Mouse (Mus musculus): ENCODE measurements around the gene Ptpn11.
A peak's percentile ranks its signal among the peaks of the same experiment; 100 is the strongest.
"Not testable (repeated sequence)": the region's sequence is repeated elsewhere in the genome, so short reads cannot be mapped to it uniquely, and the experiment has no call there.

Gene Ptpn11

DNA sequence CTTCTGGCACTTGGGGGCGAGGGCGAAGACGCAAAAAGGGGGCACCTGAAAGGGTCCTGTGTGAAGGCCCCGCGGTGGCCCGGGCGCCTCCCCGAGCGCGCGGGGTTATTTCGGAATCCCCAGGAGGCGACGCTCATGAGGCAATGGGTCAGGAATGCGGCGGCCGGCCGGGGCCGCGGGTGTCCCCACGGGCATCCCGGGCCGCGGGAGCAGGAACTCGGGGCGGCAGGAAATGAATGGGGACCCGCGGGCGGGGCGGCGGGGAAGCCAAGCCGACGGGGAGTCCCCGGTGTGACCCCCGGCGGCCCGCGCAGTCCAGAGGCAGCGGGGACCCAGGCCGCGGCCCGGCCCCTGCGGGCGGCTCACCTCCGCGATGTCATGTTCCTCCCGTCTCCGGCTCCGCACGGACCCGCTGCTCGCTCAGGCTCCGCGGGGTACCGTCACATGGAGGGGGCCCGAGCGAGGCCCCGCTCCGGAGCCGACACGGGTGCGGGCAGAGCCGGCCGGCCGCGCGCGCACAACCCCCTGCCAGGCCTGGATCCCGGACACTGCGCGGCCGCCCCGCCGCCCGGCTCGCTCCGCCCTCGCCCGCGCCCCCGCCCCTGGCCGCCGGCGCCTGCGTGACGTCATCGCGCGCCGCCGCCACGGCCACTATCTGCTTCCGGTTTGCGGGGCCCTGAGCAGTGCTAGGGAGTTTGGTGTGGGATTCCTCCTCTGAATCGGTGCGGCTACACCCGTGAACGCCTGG is at the start of gene Ptpn11:
Gene Ptpn11 (minus strand): TSS at position 562 of the 748 bp plus-strand sequence.
- peak; percentile 85 for DNase-seq

DNA sequence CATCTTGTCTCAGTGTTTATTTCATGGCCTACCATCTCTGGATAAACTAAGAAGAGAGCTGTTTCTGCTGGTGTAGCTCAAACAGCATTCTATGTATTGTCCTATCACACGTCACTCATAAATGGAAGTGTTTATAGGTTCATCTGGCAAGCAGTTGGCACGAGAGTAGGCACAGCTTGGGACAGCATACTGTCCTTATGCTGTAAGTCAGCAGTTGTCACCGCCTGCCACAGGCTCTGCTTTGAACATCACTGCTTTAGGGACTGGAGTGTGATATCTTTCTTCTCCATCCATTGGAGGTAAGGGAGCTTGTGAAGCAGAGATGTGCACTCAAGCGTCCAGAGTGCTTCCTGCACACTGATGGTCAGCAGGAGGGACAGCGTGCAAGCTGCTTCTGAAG is 48.6 kb upstream of the Ptpn11 start:
- DNase-seq, result no peak

DNA sequence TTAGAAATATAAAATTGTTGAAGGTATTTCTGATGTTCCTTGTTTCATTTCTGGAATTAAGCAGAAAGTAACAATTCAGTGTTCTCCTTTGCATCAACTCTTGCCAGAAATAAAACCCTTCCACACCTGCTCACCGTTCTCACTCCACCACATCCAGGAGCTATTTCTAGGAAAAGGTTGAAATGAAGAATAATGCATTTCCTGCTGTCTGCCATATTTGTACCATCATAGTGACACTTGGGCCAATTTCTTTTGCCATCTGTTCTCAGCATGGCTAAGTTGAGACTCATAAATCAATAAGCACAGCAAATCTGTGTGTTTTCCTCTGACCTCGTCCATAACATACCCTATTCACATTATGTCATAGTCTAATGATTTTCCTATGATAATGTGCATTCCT is 47.0 kb upstream of the Ptpn11 start:
- DNase-seq, result no peak

DNA sequence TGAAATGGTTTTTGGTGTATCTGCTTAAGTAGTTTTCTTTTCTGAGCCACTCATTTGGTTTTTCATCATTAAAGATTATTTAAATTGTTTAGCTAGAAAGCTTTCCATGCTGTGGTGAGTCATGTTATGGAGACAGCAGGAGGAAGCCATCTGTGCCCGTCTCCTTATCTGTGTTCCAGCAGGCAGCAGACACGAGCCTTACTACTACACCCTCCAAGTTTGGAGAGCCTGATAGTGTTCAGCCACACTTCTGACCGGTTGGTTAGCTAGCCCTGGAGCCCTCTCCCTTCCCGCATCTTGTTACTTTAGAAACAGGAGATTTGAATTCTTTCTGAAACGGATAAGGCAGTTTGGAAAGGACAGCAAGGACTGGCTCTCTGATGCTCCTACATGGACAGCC is 45.0 kb upstream of the Ptpn11 start:
- peak; percentile 70 for DNase-seq

DNA sequence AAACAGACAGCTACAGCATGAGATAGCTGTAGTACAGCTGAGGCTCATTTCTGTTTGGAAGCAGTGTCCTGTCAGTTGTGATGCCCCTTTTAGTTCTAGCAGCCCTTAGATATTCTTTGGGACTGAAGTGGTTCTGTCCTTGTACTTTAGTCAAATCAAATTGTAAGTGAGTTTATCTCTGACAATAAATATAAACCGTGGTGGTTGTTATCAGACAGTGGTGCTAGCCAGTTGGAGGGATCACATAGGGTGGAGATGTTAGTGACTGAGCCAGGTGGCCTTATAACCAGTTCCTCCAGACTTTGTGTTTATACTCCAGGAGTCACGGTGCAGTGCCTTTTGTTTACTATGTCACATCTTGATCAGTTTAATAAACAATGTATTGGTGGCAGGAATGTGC is 42.5 kb upstream of the Ptpn11 start:
- no peak for DNase-seq

DNA sequence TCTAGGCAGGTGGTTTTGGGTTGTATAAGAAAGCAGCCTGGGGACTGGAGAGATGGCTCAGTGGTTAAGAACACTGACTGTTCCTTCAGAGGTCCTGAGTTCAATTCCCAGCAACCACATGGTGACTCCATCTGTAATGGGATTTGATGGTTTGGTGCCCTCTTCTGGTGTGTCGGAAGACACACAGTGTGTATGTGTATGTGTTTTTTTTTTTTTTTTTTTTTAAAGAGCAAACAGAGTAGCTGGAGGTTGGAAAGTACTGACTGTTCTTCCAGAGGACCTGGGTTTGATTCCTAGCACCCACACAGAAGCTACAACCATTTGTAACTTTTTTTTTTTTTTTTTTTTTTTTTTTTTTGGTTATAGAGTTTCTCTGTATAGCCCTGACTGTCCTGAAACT is 41.6 kb upstream of the Ptpn11 start:
- DNase-seq, result no peak

DNA sequence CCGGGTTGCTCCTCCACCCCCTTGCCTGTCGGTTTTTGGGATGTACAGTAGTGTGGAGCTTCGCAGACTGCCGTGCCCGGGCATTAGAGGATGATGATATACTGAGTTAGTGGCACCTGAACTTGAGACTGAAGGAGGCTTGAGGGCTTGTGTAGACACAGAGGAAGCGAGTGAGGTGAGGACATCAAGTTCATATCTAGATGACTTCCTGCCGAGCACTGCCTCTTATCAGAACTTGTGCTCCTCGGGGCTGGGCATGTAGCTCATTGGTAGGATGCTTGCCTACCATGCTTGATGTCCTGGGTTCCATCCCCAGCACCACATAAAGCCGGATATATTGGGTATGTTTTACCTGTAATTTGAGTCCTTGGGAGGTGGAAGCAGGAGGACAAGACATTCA is 39.6 kb upstream of the Ptpn11 start:
- no peak for DNase-seq

DNA sequence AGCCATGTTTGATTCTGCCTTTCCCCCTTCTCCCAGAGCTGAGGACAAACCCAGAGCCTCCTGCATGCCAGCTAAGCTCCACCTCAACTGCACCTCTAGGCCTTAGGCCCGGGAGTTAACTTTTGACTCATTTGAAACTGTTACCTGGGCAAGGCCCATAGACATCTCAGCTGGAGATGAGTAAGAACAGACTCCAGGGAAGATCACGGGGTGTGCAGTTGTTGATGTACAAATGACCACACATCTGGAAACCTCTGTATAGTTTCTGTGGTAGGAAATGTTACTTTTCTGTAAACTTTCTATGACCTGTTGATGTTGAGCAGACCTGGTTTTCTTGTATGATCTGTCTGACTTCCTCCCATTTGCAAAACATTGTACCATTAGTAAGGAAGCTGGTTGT is 38.0 kb upstream of the Ptpn11 start:
- no peak for DNase-seq

DNA sequence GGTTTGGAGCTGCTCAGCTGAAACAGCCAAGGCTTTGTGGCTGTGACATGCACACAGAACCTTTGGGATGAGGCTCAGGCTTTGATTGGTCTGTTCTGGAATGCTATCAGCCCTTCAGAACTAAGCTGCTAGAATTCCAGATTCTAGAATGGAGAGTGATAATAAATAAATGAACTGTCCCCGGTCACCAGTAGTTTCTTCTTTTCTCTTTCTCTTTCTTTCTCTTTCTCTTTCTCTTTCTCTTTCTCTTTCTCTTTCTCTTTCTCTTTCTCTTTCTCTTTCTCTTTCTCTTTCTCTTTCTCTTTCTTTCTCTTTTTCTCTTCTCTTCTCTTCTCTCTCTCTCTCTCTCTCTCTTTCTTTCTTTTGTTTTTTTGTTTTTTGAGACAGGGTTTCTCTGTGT is 36.1 kb upstream of the Ptpn11 start:
- DNase-seq, result not testable (repeated sequence)

DNA sequence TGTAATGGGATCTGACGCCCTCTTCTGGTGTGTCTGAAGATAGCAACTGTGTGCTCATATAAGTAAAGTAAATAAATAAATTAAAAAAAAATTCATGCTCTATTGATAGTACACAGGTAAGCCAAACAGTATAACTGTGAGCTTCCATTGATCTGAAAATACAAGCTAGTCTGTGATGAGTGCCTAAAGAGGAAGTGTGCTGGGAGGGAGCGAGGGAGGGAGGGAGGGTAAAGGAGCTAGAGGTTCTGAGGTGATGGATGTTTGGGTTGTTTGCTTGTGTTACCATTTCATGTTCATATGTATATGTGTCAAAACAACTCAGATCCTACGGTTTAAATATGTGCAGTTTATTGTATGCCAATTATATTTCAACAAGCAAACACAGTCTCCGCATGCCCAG is 35.6 kb upstream of the Ptpn11 start:
- DNase-seq, result no peak

DNA sequence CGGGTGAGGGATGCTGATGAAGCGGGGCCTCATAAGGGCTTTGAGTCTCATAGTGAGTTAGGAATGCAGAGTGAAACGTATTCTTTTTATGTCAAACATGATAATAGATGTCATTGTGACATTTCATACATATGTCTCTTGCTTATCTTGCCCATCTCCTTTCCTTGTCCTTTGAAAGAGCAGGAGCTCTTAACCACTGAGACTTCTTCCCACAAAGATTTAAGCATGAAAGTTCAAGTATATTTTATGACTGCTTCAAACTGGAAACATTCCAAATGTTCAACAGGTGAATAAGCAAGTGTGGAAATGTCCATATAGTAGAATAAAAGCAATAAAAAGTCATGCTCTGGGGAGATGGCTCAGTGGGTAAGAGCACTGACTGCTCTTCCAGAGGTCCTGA is 35.2 kb upstream of the Ptpn11 start:
- DNase-seq, result no peak

DNA sequence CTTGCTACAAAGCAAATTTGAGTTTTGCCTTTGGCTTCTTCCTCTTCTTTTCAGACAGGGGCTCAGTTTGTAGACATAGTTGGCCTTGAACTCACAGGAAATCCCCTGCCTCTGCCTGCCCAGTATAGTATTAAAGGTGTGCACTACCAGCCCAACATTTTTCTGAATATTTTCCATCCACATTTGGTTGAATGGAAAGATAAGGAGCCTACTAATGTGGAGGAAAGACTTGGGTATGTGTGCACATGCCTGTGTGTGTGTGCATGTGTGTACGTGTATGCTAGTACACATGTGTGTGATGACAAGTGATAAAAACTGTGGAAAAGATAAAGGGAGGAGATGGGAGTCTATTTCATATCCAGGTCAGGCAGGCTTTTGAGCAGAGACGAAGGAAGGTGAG is 34.7 kb upstream of the Ptpn11 start:
- no peak for DNase-seq

DNA sequence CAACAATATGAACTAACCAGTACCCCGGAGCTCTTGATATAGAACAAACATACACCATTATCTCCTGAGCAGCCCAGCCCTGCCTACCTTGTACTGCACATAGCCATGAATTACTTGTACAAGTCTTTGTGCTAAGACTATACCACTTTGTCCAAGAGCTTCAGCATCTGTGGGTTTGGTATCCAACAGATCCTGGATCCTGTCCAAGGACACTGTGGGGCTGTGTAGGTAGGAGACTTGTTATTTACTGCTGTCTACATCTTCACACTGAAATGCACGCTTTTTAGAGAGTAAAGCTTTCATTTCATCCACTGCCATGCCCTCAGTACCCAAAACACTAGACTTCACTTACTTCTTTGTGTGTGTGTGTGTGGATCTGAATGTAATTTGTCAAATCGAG is 33.7 kb upstream of the Ptpn11 start:
- DNase-seq, result peak; percentile 48

DNA sequence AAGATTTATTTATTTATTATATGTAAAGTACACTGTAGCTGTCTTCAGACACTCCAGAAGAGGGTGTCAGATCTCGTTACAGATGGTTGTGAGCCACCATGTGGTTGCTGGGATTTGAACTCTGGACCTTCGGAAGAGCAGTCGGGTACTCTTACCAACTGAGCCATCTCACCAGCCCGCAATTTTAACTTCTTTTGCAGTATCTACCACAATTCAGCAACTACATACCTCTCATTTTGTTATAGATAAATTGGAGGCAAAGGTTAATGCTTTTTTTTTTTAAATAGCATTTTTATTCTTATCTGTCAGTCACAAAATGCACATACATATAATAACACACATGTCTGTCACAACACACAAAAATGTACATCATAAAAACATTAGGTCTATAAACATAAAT is 32.8 kb upstream of the Ptpn11 start:
- DNase-seq, result not testable (repeated sequence)

DNA sequence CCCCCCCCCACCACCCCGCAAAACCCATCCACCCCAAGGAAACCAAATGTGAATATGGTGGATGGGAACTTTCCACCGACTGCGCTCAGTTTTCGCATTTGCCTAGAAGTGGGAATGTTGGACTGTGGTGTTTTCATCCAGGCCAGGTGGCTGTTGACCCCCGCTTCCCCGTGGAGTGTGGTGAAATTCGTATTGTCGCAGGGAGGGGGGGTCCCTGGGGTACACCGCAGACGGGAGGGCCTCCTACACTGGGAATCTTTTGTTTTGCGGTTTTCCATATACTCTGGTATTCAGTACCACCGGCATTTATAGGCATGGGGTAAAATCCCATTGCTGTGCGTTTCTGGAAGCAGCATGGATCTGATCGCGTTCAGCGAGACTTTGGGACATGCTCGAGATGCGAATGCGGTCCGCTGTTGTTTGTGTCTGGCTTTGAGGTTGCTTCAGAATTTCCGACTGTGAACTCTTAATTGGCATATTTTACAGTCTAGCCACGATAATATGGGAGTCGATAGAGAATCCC is 30.2 kb upstream of the Ptpn11 start:
- DNase-seq, result no peak

DNA sequence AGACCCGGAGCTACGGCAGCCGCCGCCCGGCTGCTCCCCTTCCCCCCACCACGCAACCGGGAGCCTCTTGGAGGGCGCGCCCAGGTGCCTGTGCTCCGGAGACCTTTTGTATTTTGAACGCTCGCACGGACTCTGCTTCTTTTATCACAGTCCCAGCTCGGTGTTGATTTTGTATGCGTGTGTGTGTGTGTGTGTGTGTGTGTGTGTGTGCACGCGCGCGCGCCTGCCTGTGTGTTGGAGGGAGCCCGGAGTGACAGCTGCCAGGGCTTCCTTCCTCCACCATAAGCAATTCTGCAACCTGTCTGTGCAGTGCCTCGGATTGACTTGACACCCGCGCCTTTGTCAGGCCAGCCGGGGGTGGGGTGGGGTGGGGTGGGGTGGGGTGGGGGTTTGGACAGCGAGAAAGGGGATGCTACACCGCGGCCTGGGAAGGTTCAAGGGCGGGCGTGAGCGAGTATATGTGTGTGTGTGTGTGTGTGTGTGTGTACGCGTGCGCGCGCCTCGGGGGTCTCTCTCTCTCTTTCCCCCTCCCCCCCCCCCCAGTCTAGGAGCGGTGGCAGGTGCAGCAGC is 29.6 kb upstream of the Ptpn11 start:
- peak; percentile 28 for DNase-seq

DNA sequence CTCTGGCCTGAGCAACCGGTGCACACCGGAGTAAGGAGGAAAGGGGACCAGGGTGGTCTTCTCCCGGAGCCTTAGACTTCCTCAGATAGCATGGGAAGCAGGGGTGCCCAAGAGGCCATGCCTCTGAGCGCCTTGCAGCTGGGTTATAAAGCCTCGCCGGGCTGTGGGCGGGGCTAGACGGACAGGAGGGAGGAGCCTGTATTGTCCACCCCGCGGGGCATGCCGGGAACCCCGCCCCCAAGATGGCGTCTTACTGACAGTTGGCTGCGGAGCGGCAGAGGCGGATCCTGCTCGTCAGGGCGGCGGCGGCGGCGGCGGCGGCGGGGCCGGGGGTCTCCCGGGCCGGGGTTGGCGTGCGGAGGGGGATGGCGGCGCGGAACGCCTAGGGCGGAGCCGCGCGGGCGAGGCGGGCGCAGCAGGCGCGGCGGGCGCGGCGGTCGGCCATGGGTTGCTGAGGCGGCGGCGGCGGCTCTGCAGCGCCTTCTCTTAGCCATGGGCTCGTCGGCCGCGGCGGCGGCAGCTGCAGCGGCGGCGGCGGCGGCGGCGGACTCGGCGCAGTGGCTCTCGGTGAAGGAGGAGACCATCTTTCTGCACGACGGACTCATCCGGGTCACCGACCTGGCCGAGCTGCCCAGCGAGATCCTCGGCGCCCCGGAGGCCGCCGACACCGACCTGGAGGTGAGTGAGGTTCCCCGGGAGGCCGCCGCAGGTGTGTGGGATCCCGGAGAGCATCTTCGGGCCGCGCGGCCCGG is 29.0 kb upstream of the Ptpn11 start, which contains the start of gene Hectd4:
Gene Hectd4 (plus strand): TSS at position 240 of the 752 bp plus-strand sequence.
- peak; percentile 95 for DNase-seq

DNA sequence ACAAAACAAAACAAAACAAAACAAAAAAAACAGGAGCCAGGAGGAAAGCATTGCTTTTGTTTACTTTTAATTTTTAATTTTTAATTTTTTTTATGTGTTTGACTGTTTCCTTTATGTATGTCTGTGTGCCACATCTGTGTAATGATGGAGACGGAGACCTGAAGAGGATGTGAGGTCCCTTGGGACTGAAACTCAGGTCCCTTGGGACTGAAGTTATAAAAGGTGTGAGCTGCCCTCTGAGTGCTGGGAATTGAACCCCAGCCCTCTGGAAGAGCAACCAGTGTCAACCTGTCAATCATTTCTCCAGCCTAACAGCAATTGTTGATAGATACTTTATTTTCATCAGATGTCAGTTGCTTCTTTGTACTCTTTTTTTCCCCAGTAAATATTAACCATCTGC is 28.0 kb upstream of the Ptpn11 start:
- DNase-seq, result no peak

DNA sequence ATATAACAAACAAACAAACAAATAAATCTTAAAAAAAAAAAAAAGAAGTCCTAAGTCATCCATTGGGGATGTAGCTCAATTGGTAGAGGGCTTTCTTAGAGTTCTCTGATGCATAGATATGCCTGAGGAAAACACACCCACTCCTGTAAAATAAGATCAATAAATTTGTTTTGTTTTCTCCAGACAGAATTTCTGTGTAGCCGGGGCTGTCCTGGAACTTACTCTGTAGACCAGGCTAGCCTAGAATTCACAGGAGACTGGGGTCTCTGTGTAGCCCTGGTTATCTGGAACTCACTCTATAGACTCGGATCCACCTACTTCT is 26.1 kb upstream of the Ptpn11 start:
- no peak for DNase-seq

DNA sequence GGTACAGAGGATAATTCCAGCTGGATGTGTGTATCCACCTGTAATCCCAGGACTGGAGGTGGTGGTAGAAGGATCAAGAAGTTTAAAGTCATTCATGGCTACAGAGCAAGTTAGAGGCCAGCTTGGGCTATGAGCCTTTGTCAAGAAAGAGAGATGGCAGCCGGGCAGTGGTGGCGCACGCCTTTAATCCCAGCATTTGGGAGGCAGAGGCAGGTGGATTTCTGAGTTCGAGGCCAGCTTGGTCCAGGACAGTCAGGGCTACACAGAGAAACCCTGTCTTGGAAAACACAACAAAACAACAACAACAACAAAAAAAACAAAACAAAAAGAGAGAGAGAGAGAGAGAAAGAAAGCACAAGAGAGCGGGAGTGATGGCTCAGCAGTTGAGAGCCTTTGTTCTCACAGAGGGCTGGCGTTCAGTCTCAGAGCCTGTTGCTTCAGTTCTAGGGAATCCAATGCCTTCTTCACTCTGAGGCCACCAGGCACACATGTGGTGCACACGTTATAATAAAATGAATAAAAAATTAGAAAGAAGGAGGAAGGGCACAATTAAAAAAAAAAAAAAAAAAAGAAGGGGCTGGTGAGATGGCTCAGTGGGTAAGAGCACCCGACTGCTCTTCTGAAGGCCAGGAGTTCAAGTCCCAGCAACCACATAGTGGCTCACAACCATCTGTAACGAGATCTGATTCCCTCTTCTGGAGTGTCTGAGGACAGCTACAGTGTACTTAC is 25.6 kb upstream of the Ptpn11 start:
- not testable (repeated sequence) for DNase-seq

DNA sequence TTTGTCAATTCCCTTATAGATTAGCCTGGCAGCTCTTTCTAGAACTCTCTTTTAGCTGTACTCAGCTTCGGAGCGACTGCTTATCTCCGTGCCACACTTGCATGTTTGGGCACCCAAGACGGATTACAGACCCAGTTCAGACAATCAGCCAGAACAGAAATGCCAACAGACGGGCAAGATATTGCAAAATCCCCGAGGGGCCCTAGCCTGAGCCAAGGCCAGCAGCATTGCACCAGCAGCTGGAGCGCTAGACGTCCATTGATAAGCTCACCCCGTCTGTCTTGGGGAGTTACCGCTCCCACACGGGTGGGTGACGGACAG is 24.9 kb upstream of the Ptpn11 start:
- DNase-seq, result no peak

DNA sequence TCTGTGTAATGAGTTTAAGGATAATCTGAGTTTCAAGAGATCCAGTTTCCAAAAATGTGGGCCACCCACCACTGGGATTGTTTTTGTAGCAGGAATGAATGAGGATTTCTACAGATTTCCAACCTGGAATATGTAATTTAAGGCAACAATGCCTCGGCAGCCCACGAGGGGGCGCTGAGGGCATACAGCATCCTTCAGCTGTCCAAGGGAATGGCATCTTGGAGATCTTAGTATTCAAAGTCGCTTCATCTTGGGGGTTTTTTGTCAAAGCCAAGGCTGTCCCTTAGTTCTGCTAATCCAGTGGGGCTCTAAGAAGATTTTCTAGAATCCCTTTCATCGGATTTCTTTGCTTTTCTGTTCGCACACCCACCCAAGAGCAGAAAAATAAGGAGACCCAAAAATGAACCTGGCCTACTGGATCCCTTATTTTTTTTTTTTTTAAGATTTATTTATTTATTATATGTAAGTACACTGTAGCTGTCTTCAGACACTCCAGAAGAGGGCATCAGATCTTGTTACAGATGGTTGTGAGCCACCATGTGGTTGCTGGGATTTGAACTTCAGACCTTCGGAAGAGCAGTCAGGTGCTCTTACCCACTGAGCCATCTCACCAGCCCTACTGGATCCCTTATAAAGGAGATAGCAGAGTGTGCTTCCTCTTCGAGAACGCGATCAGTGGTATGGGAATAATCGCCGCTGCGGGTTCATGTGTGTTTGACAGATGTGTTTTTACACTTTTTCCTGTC is 24.4 kb upstream of the Ptpn11 start:
- DNase-seq, result peak; percentile 75

DNA sequence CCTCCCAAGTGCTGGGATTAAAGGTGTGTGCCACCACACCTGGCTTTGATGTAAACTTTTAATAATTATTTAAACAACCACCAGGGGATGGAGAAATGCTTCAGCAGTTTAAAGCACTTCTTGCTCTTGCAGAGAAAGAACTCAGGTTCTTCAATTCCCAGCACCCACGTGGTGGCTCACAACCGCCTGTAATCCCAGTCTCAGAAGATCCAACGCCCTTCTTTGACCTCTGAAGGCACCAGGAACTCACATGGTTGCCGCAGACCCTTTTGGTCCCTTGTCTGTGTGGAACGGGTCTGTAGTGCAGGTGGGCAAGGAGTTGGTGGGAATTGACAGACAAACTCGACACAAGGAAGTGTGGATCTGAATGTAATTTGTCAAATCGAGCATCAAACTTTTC is 23.5 kb upstream of the Ptpn11 start:
- DNase-seq, result no peak

All from right cerebral cortex, adult 18-20 months (tissue).